Mouse (Mus musculus): ENCODE results near the gene Lrp4. TPM values are rescaled to one million over a fixed set of nuclear protein-coding genes. Genes with fewer than 3 reads are reported as not detected.

The Lrp4 gene
- total RNA-seq, 1 experiment from 2014 or later, result 4.7 TPM

DNA sequence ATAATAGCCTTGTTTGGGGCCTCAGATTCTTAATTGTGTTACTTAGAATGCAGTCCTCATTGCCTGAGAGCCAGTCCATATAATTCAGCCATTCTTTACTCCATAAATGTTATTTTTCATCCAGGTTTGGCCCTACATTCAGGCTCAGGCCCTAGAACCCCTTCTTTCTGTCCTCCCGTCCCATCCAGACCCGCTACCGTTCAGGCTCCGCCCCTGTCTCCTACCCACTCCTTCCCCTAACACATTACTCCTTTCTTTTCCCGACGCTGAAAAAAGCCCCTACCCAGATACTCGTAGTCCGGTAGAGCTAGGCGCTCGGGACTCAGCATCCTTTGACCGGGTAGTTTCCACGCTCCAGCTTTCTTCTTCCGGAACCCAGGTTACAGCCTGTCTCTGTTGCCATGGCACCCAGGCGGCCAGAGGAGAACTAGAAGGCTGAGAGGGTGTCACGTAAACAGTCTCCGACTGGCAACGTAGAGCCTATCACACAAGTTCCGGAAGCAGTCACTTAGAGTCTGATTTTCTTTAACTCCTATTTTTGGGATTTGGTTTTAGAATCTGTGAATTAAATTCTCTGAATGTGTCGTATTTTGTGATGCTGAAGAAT, 12.9 kb upstream of the Lrp4 start, which contains the start of gene 1110051M20Rik:
TSS of gene 1110051M20Rik (minus strand) at position 419 of the 607 bp plus-strand sequence.
- ATAC-seq (replicated peaks in 1 of 2; ENCODE audit: insufficient read depth in 1 of 2, low FRiP score in 2 of 2, low TSS enrichment in 1 of 2, low read depth in 1 of 2, poor library complexity in 2 of 2, severe bottlenecking in 2 of 2), result peak; percentile 94 to 99

- no peak for ATAC-seq (replicated peaks in 1 of 2; ENCODE audit: insufficient read depth in 1 of 2, low FRiP score in 2 of 2, low TSS enrichment in 1 of 2, low read depth in 1 of 2, poor library complexity in 2 of 2, severe bottlenecking in 2 of 2)
Measured at GRCm38 (mm10) chr2:91449662-91450061, 7.6 kb upstream of the Lrp4 start.

DNA sequence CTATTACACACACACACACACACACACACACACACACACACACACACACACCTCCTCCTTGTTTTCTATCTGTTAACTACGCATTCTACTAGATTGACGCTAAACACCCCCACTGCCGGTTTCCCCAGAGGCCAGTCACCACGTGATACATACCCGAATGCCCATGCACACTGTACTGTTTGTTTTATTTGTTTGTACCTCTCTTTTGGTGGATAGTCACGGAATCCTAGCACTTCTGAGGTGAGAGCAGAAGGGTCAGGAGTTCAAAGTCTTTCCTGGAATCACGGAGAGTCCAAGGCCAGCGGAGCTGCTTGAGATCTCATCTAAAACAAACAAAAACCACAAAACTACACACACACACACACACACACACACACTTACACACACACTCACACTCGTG, 7.0 kb upstream of the Lrp4 start:
- ATAC-seq (replicated peaks in 1 of 2; ENCODE audit: insufficient read depth in 1 of 2, low FRiP score in 2 of 2, low TSS enrichment in 1 of 2, low read depth in 1 of 2, poor library complexity in 2 of 2, severe bottlenecking in 2 of 2), result no peak

DNA sequence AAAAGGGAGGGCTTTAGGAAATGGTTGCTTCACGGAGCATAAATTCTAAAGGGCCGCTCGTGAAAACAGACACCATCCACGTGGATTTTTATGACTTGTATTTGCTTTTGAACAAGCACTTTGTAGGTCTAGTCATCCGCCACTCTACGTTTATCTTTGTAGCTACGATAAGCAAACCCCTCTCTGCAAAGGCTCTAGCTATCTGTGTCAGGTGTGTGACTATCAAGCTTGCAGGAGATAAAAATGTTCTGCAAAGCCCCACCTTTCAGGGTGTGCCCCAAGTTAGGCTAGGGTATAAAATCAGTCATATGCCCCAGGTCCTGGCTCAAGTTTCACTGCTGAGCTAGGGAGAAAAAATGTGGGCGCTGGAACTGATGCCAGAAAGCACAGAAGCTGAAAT, 4.7 kb upstream of the Lrp4 start:
- no peak for ATAC-seq (replicated peaks in 1 of 2; ENCODE audit: insufficient read depth in 1 of 2, low FRiP score in 2 of 2, low TSS enrichment in 1 of 2, low read depth in 1 of 2, poor library complexity in 2 of 2, severe bottlenecking in 2 of 2)

DNA sequence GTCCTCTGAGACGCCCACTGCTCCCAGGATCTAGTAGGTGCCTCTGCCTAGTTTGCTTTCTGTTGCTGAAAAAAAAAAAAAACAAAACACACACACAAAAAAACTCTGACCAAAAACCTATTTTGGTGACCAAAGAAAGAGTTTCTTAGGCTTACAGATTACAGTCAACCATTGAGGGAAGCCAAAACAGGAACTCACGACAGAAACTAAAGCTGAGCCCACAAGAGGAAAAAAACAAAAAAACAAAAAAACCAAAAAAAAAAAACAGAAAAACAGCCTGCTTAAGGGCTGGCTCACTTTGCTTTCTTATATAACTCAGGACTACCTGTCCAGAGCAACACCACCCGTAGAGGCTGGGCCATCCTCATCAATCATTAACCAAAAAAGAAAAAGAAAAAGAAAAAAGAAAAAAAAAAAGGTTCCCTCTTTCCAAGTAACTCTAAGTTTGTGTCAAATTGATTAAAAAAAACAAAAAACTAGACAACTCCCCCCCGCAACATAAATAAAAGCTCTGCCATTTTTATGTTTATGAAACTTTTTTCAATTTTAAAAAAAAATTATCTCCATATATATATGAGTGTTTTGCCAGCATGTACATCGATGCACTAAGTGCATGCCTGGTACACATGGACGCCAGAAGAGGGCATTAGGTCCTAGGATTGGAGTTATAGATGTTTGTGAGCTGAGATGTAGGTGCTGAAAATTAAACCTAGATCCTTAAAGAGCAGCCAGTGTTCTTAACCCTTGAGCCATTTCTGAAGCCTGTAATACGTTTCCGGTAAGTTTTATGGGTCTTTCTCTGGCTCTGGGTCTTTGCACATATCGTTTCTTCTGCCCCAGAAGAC, 3.9 kb upstream of the Lrp4 start:
- ATAC-seq (replicated peaks in 1 of 2; ENCODE audit: insufficient read depth in 1 of 2, low FRiP score in 2 of 2, low TSS enrichment in 1 of 2, low read depth in 1 of 2, poor library complexity in 2 of 2, severe bottlenecking in 2 of 2), result no peak

DNA sequence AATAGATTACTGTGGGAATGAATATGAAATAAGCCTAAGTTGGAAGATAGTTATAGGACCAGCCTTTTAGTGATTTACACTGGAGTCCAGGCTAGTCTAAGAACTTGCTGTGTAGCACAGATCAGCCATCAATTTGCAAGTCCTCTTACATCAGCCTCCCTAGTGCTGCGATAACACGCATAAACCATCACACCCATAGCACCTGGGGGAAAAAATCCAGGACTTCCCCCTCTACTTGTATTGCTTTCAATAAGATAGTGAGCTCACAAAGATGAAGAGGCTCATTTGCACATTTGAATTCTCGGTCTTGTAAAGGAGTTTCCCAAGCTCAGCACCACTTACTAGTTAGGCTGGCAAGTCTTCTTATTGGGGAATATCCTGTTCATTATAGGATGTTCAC, 2.9 kb upstream of the Lrp4 start:
- no peak for ATAC-seq (replicated peaks in 1 of 2; ENCODE audit: insufficient read depth in 1 of 2, low FRiP score in 2 of 2, low TSS enrichment in 1 of 2, low read depth in 1 of 2, poor library complexity in 2 of 2, severe bottlenecking in 2 of 2)

GRCm38 (mm10) chr2:91455826-91456225, 1.5 kb upstream of the Lrp4 start:
- ATAC-seq (replicated peaks in 1 of 2; ENCODE audit: insufficient read depth in 1 of 2, low FRiP score in 2 of 2, low TSS enrichment in 1 of 2, low read depth in 1 of 2, poor library complexity in 2 of 2, severe bottlenecking in 2 of 2), result peak; percentile 43 to 60; a peak in 3 of 4 replicates

DNA sequence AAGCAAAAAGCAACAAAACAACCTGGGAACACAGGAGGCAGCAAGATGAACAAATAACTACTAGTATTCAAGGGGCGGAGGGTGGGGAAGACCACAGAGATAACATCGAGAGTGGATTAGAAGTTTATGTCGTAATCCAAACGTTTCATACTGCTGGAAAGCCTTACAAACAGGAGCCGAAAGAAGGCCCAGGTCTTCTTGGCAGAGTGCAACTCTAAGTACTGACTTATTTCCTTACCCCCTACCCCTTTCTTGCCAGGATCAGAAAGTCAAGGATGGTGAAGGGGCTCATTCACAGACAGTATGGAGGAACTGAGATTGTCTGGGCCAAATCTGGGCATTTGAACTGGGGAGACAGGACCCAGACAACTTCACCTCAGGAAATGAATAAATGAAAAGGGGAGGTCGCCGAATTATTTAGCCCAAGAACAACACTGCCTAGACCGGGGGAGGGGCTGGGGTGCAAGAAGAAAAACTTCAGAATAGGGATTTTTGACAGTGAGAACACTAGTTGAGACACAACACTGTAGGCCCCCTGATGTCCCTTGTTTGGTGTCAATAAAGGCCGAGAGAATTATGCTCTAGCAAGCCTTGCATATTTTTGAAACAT, 715 bp upstream of the Lrp4 start:
- ATAC-seq (replicated peaks in 1 of 2; ENCODE audit: insufficient read depth in 1 of 2, low FRiP score in 2 of 2, low TSS enrichment in 1 of 2, low read depth in 1 of 2, poor library complexity in 2 of 2, severe bottlenecking in 2 of 2), result no peak

- peak; percentile 9 to 44; a peak in 2 of 4 replicates for ATAC-seq (replicated peaks in 1 of 2; ENCODE audit: insufficient read depth in 1 of 2, low FRiP score in 2 of 2, low TSS enrichment in 1 of 2, low read depth in 1 of 2, poor library complexity in 2 of 2, severe bottlenecking in 2 of 2)
Measured at GRCm38 (mm10) chr2:91457656-91458251, 443 bp downstream of the Lrp4 start.

GRCm38 (mm10) chr2:91458252-91458672, 951 bp downstream of the Lrp4 start:
- ATAC-seq (replicated peaks in 1 of 2; ENCODE audit: insufficient read depth in 1 of 2, low FRiP score in 2 of 2, low TSS enrichment in 1 of 2, low read depth in 1 of 2, poor library complexity in 2 of 2, severe bottlenecking in 2 of 2), result no peak

- no peak for ATAC-seq (replicated peaks in 1 of 2; ENCODE audit: insufficient read depth in 1 of 2, low FRiP score in 2 of 2, low TSS enrichment in 1 of 2, low read depth in 1 of 2, poor library complexity in 2 of 2, severe bottlenecking in 2 of 2)
Measured at GRCm38 (mm10) chr2:91458673-91459391, 1.5 kb downstream of the Lrp4 start.

DNA sequence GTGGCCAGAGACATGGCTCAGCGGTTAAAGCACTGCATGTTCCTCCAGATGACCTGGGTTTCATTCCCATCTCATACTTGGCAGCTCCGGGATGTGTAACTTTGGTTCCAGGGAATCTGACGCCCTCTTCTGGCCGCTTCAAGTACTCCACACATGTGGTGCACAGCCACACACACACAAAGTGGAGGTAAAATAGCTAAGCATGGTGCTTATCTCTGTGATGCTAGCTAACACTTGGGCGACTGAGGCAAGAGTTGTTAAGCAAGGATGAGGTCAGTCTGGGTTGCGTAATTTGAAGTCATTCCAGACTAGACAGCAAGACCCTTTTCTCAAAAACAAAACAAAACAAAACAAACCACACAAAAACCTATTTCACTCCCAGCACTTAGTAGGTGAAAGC, 2.8 kb downstream of the Lrp4 start:
- ATAC-seq (replicated peaks in 1 of 2; ENCODE audit: insufficient read depth in 1 of 2, low FRiP score in 2 of 2, low TSS enrichment in 1 of 2, low read depth in 1 of 2, poor library complexity in 2 of 2, severe bottlenecking in 2 of 2), result no peak

DNA sequence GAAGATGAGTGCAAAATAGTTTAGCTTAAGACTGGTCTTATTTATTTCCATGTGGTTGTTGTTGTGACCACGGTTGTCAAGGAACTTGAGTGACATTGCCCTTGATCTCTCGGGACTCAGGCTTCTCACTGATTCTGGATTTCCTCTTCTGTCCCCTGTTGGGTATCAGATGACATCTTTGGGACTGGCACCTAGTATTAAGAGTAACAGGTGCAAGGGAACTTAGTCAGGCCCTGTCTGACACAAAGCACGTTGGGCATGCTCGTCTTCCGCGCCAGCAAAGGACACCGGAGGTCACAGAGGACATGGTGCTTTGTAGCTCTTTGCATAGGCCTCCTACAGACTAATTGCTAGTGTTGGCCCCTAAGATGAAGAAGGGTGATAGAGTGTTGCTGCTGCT, 3.5 kb downstream of the Lrp4 start:
- ATAC-seq (replicated peaks in 1 of 2; ENCODE audit: insufficient read depth in 1 of 2, low FRiP score in 2 of 2, low TSS enrichment in 1 of 2, low read depth in 1 of 2, poor library complexity in 2 of 2, severe bottlenecking in 2 of 2), result no peak

DNA sequence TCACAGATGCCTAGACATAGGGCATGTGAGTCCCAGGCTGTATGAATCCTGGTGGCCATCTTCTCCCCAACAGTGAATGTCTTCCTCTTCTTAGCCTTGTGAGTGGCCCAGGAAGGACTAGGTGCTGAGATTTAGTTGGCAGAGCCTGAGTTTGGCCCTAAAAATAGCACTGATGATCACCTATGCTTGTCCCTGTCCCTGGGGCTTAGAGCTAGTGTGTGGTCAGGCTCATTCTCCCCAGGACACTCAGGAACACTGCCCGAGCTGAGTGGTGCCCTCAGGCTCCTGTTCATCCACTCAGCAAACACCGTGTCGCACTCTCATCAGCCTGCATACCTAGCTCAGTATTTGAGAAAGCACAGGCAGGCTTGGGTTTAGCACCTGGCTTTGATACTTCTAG, 4.0 kb downstream of the Lrp4 start:
- no peak for ATAC-seq (replicated peaks in 1 of 2; ENCODE audit: insufficient read depth in 1 of 2, low FRiP score in 2 of 2, low TSS enrichment in 1 of 2, low read depth in 1 of 2, poor library complexity in 2 of 2, severe bottlenecking in 2 of 2)

- no peak for ATAC-seq (replicated peaks in 1 of 2; ENCODE audit: insufficient read depth in 1 of 2, low FRiP score in 2 of 2, low TSS enrichment in 1 of 2, low read depth in 1 of 2, poor library complexity in 2 of 2, severe bottlenecking in 2 of 2)
Measured at GRCm38 (mm10) chr2:91462196-91462595, 4.9 kb downstream of the Lrp4 start.

- ATAC-seq (replicated peaks in 1 of 2; ENCODE audit: insufficient read depth in 1 of 2, low FRiP score in 2 of 2, low TSS enrichment in 1 of 2, low read depth in 1 of 2, poor library complexity in 2 of 2, severe bottlenecking in 2 of 2), result no peak
Measured at GRCm38 (mm10) chr2:91462681-91463080, 5.4 kb downstream of the Lrp4 start.

DNA sequence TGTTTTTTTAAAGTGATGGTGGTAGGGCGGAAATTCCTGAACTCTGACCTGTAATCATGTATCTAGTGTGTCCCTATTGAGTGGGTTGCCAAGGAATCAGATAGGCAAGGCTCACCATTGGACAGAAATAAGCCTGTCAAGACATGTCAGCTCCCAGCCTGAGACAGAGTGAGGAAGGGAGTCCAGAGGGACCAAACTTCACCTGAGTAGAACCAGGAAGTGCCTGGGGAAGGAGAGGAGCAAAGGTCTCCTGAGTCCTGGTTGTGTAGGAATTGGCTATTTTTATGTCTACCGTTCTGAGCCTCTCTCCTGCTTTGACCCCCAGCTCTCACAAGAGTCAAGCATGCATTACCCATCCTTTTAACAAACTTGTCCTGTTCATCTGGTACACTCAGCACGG, 8.6 kb downstream of the Lrp4 start:
- no peak for ATAC-seq (replicated peaks in 1 of 2; ENCODE audit: insufficient read depth in 1 of 2, low FRiP score in 2 of 2, low TSS enrichment in 1 of 2, low read depth in 1 of 2, poor library complexity in 2 of 2, severe bottlenecking in 2 of 2)

All from hematopoietic stem cell, adult 5-6 weeks (primary cell).